Mouse (Mus musculus) intestine, embryonic 14.5 days (tissue): Measurements from ENCODE around the gene Gm20509. TPM values are rescaled to one million over a fixed set of nuclear protein-coding genes. Genes with fewer than 3 reads are reported as not detected.
"Not testable (repeated sequence)": the region's sequence is repeated elsewhere in the genome, so short reads cannot be mapped to it uniquely, and the experiment has no call there.

Experiments
- ATAC-seq: fragments of 200-750 bp; cut with Nextera tagmentation; replicated peaks from 2 replicates; pipeline ENCODE4 v1.8.0; 2017; ENCODE audit warnings: low read depth, moderate number of reproducible peaks, moderate TSS enrichment, moderate library complexity; ENCODE audit not compliant: low FRiP score, low TSS enrichment
- DNase-seq: peaks from one replicate; pipeline ENCODE4 v3.0.0-alpha.2; 2018; ENCODE audit warnings: low spot score
- H3K27ac ChIP-seq: fragments of 300-500 bp; sonication (generic); 2 replicates; pipeline ENCODE4 v1.5.1; 2014; ENCODE audit warnings: low read depth, mild to moderate bottlenecking, control low read depth
- H3K27me3 ChIP-seq: fragments of 300-500 bp; sonication (generic); replicated peaks from 2 replicates; pipeline ENCODE4 v1.6.1; 2014; ENCODE audit warnings: low read length, control low read depth; ENCODE audit not compliant: control insufficient read depth, insufficient read depth
- H3K36me3 ChIP-seq: fragments of 300-500 bp; sonication (generic); 2 replicates; pipeline ENCODE4 v1.6.1; 2014; ENCODE audit warnings: low read length, control low read depth; ENCODE audit not compliant: control insufficient read depth, insufficient read depth
- H3K4me1 ChIP-seq: fragments of 300-500 bp; sonication (generic); replicated peaks from 2 replicates; pipeline ENCODE4 v1.6.1; 2014; ENCODE audit warnings: low read length, control low read depth, mixed read lengths; ENCODE audit not compliant: control insufficient read depth, insufficient read depth
- H3K4me2 ChIP-seq: fragments of 300-500 bp; sonication (generic); 2 replicates; pipeline ENCODE4 v1.6.1; 2014; ENCODE audit warnings: low read length
- H3K4me3 ChIP-seq: fragments of 300-500 bp; sonication (generic); 2 replicates; pipeline ENCODE4 v1.5.1; 2014; ENCODE audit warnings: low read depth, low read length, control low read depth, mixed read lengths
- H3K9ac ChIP-seq: fragments of 300-500 bp; sonication (generic); 2 replicates; pipeline ENCODE4 v1.6.1; 2014; ENCODE audit warnings: mild to moderate bottlenecking, low read length
- H3K9me3 ChIP-seq: fragments of 300-500 bp; sonication (generic); 2 replicates; pipeline ENCODE4 v1.6.1; 2016; ENCODE audit warnings: low read length, control low read depth; ENCODE audit not compliant: control insufficient read depth
- WGBS: fragments of 180-500 bp; shearing (Covaris S2); extraction: QIAGEN DNeasy Blood & Tissue Kit; methylation state at CpG from one replicate; pipeline ENCODE4 v1.1.7; 2014; 5-methylcytosine and 5-hydroxymethylcytosine counted together
- polyA plus RNA-seq: library from polyadenylated mRNA; unstranded; fragments of >200 nt; fragmentation: Nextera tagmentation; extraction: Ambion mirVana; gene quantifications from 2 replicates; pipeline ENCODE4 v1.2.1, GENCODE M21; 2014

Gene Gm20509
- polyA plus RNA-seq, 1 experiment from 2014 or later: not detected

DNA sequence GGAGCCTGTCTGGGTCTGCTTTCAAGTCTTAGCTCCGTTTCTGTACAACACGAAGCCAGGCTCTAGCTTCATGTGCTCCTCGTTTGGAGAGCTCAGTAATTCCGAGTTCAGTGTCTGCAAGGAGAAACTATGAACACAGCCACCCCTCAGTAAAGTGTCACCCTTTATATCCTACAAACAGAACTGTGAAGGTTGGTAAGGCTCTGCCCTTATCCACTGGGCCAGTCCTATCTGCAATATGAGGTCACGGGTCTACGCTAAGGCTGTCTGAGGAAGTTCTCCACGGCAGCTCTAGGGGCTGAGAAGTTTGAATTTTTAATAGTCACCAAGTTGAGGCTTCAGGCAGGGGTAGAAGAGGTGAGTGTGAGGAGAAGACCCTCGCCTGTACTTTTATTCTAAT lies 29.8 kb upstream of the Gm20509 start:
- no peaks in the 10 kb centered on the region for H3K9me3 ChIP-seq
- H3K9ac ChIP-seq: no peak overlapping the region
- no peaks in the 10 kb centered on the region for H3K27me3 ChIP-seq
- H3K4me3 ChIP-seq: no peak overlapping the region
- ATAC-seq (no peak), DNase-seq (no peak)
- no peak overlapping the region for H3K27ac ChIP-seq
- no peaks in the 10 kb centered on the region for H3K36me3 ChIP-seq
- 79% methylated on average over 8 of the region's 8 CpGs for WGBS
- no peak overlapping the region for H3K4me2 ChIP-seq
- peaks cover 13% of the 10 kb centered on the region for H3K4me1 ChIP-seq

DNA sequence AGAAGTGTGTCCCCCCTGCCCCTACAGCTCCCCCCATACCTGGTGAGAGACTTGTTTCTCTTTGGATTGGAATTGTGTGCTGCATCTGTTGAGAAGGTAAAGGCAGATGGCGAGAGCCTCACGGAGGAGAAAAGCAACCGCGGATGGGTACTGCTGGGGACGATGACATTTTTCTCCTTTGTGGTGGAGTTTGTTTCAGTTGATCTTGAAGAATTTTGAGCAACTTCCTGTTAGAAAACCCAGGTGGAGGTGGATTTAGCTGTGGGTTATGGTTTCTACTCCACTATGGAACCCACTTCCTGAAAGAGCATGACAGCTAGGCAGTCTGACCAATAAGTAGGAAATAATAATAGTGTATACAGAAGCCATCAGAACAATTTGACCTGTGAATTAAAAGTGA lies 29.1 kb upstream of the Gm20509 start:
- Histone ChIP-seq H3K36me3 (no peaks in the 10 kb centered on the region), H3K27ac (no peak overlapping the region), H3K27me3 (no peaks in the 10 kb centered on the region), H3K4me1 (peaks cover 5% of the 10 kb centered on the region; the same call in 1 of the 2 replicates), H3K4me3 (no peak overlapping the region), H3K4me2 (no peak overlapping the region), H3K9ac (no peak overlapping the region), H3K9me3 (no peaks in the 10 kb centered on the region)
- DNase-seq (no peak), ATAC-seq (no peak)
- 90% methylated on average over 5 of the region's 5 CpGs for WGBS

DNA sequence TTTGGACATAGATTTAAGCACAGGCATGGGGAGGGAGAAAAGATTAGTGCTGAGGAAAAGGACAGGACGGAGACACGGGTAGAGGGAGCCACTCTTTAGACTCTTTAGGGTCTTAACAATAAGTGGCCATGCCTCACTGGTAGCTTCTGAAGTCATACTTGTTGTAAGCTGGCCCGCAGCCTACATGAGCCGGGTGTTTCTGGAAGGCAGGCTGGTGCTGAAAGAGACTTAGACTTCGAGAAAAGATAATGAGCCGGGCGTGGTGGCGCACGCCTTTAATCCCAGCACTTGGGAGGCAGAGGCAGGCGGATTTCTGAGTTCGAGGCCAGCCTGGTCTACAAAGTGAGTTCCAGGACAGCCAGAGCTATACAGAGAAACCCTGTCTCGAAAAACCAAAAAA lies 22.9 kb upstream of the Gm20509 start:
- ATAC-seq, H3K4me3 ChIP-seq, H3K9me3 ChIP-seq, H3K4me1 ChIP-seq, DNase-seq, H3K9ac ChIP-seq, H3K27ac ChIP-seq, H3K27me3 ChIP-seq, H3K36me3 ChIP-seq, H3K4me2 ChIP-seq: not testable (repeated sequence)
- WGBS: 88% methylated on average over 11 of the region's 12 CpGs

DNA sequence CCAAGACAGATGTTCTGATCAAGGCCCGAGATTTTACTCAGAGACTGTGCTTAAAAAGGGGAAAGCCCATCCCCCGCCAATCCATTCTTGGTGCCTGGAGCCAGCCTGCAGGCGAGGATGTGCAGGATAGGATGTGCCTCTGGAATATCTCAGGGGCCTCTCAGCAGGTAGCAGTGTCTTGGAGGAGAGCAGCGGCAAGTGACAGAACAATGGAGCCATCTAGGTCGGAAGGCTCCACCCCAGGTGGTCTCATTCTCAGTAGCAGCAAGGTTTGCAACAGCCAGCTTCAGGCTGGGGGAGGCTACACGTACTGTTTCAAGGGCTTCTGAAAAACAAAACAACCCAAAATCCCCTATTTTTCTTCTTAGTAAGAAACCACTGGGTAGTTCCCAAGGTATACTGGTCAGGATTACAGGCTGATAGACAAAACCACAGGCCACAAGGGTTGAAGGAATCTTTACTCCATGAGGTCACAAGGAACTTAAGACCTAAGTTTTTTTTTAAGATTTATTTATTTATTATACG lies 22.4 kb upstream of the Gm20509 start:
- H3K27ac ChIP-seq: no peak overlapping the region
- no peak overlapping the region for H3K9ac ChIP-seq
- no peak for ATAC-seq
- no peaks in the 10 kb centered on the region for H3K27me3 ChIP-seq
- H3K36me3 ChIP-seq: no peaks in the 10 kb centered on the region
- no peaks in the 10 kb centered on the region for H3K4me1 ChIP-seq
- DNase-seq: no peak
- no peaks in the 10 kb centered on the region for H3K9me3 ChIP-seq
- no peak overlapping the region for H3K4me2 ChIP-seq
- WGBS: 46% methylated on average over 7 of the region's 7 CpGs
- no peak overlapping the region for H3K4me3 ChIP-seq

DNA sequence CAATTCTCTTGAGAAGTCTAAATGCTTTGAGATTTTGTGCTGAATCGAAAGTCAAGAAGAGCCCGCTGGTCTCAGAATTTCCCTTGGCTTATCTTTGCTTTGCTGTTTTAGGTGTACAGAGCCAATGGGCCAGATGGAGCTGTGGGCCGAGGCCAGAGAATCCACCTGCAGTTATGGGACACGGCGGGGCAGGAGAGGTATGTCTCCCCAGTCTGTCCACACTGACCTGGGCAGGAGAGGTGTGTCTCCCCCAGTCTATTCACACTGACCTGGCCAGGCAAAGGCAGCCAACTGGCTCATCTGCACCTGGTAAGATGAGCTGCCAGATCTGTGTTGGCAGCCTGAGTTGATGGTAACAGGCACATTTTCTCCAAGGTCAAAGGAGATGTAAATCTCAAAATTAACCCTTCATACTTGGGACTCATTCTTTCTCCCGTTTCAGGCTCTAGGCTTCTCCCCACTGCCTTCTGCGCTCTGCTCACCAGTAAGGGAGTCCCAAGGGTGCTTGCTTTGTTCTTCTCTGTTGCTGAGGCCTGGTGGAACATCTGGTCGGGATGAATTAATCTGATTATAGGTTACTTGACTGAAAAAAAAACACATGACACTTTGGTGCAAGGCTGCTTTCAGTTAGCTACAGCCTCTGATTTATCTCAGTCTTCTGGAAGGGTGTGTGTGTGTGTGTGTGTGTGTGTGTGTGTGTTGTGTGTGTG lies 19.8 kb upstream of the Gm20509 start:
- Histone ChIP-seq H3K9me3 (no peaks in the 10 kb centered on the region), H3K4me3 (no peak overlapping the region), H3K9ac (no peak overlapping the region), H3K4me1 (no peaks in the 10 kb centered on the region), H3K27ac (no peak overlapping the region), H3K36me3 (no peaks in the 10 kb centered on the region), H3K4me2 (no peak overlapping the region), H3K27me3 (no peaks in the 10 kb centered on the region)
- DNase-seq (no peak), ATAC-seq (no peak)
- 80% methylated on average over 8 of the region's 8 CpGs for WGBS

DNA sequence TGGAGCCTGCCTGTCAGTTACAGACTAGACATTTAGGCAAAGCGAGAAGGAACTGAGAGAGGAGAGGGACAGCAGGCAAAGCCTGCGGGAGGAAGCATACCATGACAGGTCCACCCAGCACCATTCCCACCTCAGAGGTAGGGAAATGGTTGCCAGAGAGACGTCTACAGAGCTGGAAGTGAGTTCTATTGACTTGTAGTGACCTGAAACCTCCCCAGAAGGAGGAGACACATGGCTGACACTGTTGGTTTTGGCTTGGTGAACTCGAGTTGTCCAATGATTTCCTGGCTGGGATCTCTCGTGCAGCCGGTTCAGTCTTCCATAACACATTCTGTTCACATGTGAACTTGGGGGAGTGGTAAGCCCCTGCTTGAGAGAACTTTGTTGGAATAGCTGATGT lies 18.3 kb upstream of the Gm20509 start:
- H3K27ac ChIP-seq: no peak overlapping the region
- no peaks in the 10 kb centered on the region for H3K27me3 ChIP-seq
- H3K4me2 ChIP-seq: no peak overlapping the region
- DNase-seq (no peak), ATAC-seq (no peak)
- no peak overlapping the region for H3K9ac ChIP-seq
- no peaks in the 10 kb centered on the region for H3K9me3 ChIP-seq
- H3K4me3 ChIP-seq: no peak overlapping the region
- no peaks in the 10 kb centered on the region for H3K36me3 ChIP-seq
- 68% methylated on average over 6 of the region's 6 CpGs for WGBS
- no peaks in the 10 kb centered on the region for H3K4me1 ChIP-seq

DNA sequence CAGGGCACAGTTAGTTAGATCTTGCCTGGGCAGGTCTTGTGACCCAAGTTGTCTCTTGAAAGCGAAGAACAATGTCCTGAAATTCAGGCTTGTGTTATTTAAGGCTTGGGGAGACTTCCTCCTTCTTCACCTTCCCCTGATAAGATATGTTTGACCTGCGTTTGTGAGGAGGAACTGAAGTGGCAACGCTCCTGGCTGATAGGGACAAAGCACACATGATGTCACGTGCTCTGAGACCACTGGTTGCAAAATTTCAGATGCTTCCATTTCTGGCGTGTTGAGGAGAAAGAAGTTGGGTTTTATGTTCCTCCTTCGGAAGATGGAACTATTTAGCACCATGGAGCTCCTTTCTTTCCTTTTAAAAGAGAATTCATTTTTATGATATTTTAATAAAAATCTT lies 16.4 kb upstream of the Gm20509 start:
- Histone ChIP-seq H3K4me1 (no peaks in the 10 kb centered on the region), H3K36me3 (no peaks in the 10 kb centered on the region), H3K4me3 (no peak overlapping the region), H3K27ac (no peak overlapping the region), H3K27me3 (no peaks in the 10 kb centered on the region), H3K9me3 (no peaks in the 10 kb centered on the region), H3K4me2 (no peak overlapping the region), H3K9ac (no peak overlapping the region)
- DNase-seq (no peak), ATAC-seq (no peak)
- 80% methylated on average over 6 of the region's 6 CpGs for WGBS

DNA sequence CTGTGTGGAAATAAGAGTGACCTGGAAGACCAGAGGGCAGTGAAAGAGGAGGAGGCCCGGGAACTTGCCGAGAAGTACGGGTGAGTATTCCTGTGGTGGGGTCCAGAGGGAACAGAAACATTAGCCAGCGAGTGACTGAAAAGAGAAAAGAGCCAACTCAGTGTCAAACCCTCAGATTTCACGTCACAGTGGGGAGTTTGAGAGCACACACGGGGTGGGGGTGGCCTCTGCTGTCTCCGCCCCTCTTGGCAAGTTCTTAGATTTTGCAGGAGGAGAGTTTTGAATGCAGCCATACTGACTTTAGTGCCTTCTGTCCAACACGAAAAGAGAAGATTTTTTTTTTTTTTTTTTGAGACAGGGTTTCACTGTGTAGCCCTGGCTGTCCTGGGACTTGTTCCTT lies 15.1 kb upstream of the Gm20509 start:
- Histone ChIP-seq H3K36me3 (no peaks in the 10 kb centered on the region), H3K4me1 (no peaks in the 10 kb centered on the region), H3K27ac (no peak overlapping the region), H3K27me3 (no peaks in the 10 kb centered on the region), H3K4me3 (no peak overlapping the region), H3K9ac (no peak overlapping the region), H3K4me2 (no peak overlapping the region), H3K9me3 (no peaks in the 10 kb centered on the region)
- ATAC-seq: no peak
- WGBS: 61% methylated on average over 8 of the region's 8 CpGs
- no peak for DNase-seq

DNA sequence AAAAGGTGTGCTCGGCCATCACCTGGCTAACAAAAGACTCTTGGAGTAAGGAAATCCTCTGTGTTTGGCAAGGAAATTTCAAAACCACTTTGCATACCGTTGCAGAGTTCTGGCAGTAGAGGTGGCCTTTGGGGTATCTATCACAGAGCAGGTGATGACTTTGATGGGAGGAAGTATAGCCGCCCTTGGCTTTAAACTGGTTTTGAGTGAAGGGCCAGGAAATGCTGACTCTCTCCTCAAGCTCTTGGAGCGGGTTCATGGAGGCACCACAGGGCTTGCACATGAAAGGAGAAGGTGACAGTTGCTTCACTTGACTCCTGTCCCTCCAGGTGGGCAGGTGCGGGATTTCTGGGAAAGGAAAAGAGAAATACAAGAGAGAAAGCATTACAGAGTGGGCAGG lies 14.7 kb upstream of the Gm20509 start:
- 75% methylated on average over 5 of the region's 5 CpGs for WGBS
- H3K9ac ChIP-seq: no peak overlapping the region
- H3K36me3 ChIP-seq: no peaks in the 10 kb centered on the region
- H3K4me3 ChIP-seq: no peak overlapping the region
- ATAC-seq (no peak), DNase-seq (no peak)
- H3K4me2 ChIP-seq: no peak overlapping the region
- no peaks in the 10 kb centered on the region for H3K27me3 ChIP-seq
- no peaks in the 10 kb centered on the region for H3K4me1 ChIP-seq
- H3K9me3 ChIP-seq: no peaks in the 10 kb centered on the region
- no peak overlapping the region for H3K27ac ChIP-seq
